Mouse (Mus musculus): Measurements from ENCODE around the gene Thap8.

Thap8 gene

GRCm38 (mm10) chr7:30286701-30287410 is 7.0 kb downstream of the Thap8 start:
- DNase-seq = no peak

GRCm38 (mm10) chr7:30288046-30288445 is 8.2 kb downstream of the Thap8 start:
- DNase-seq = no peak

- no peak for DNase-seq
Observed at GRCm38 (mm10) chr7:30289071-30289713, 9.3 kb downstream of the Thap8 start.

GRCm38 (mm10) chr7:30289714-30290399 is 10.0 kb downstream of the Thap8 start:
- DNase-seq = peak; percentile 73

- DNase-seq = peak; percentile 92
Observed at GRCm38 (mm10) chr7:30291215-30292131, 11.6 kb downstream of the Thap8 start, which contains the start of gene Clip3. TSS of gene Clip3 (plus strand) at chr7:30291728.

- no peak for DNase-seq
Observed at GRCm38 (mm10) chr7:30293795-30294194, 13.9 kb downstream of the Thap8 start.

GRCm38 (mm10) chr7:30294296-30294695 is 14.4 kb downstream of the Thap8 start:
- no peak for DNase-seq

- no peak for DNase-seq
Observed at GRCm38 (mm10) chr7:30295103-30295502, 15.2 kb downstream of the Thap8 start.

GRCm38 (mm10) chr7:30296816-30297215 is 16.9 kb downstream of the Thap8 start:
- no peak for DNase-seq

GRCm38 (mm10) chr7:30297266-30297665 is 17.4 kb downstream of the Thap8 start:
- no peak for DNase-seq

- DNase-seq = peak; percentile 48
Observed at GRCm38 (mm10) chr7:30300914-30301313, 21.0 kb downstream of the Thap8 start.

GRCm38 (mm10) chr7:30306083-30306779 is 26.3 kb downstream of the Thap8 start:
- no peak for DNase-seq

GRCm38 (mm10) chr7:30308076-30309005 is 28.4 kb downstream of the Thap8 start, which contains the start of gene Alkbh6:
TSS of gene Alkbh6 (plus strand) at chr7:30308717.
- peak; percentile 97 for DNase-seq

- DNase-seq = no peak
Observed at GRCm38 (mm10) chr7:30309395-30310129, 29.7 kb downstream of the Thap8 start.

GRCm38 (mm10) chr7:30310136-30310535 is 30.2 kb downstream of the Thap8 start:
- no peak for DNase-seq

- DNase-seq = no peak
Observed at GRCm38 (mm10) chr7:30313666-30314320, 33.9 kb downstream of the Thap8 start.

- no peak for DNase-seq
Observed at GRCm38 (mm10) chr7:30314721-30315155, 34.8 kb downstream of the Thap8 start, which contains the start of gene Syne4. TSS of gene Syne4 (plus strand) at chr7:30314807.

GRCm38 (mm10) chr7:30315559-30316529 is 36.0 kb downstream of the Thap8 start:
- no peak for DNase-seq
